Mouse (Mus musculus) myocyte (in vitro differentiated cells): ENCODE measurements around the gene Rab44. TPM values are rescaled to one million over a fixed set of nuclear protein-coding genes. Genes with fewer than 3 reads are reported as not detected.

Source experiments
- H3K27me3 ChIP-seq: one replicate; pipeline ENCODE4 v1.6.1; 2011; ENCODE audit not compliant: control insufficient read depth, insufficient read depth, insufficient read length
- H3K36me3 ChIP-seq: one replicate; pipeline ENCODE4 v1.6.1; 2011; ENCODE audit not compliant: control insufficient read depth, insufficient read depth
- H3K4me2 ChIP-seq: one replicate; pipeline ENCODE4 v1.6.1; 2011; ENCODE audit warnings: low read depth, control low read depth
- H3K4me3 ChIP-seq: one replicate; pipeline ENCODE4 v1.5.1; 2011; ENCODE audit warnings: mild to moderate bottlenecking, control low read depth, moderate library complexity
- H3K79me2 ChIP-seq: one replicate; pipeline ENCODE4 v1.6.1; 2011; ENCODE audit not compliant: control insufficient read depth, insufficient read depth
- H3ac ChIP-seq: one replicate; pipeline ENCODE4 v1.6.1; 2011; ENCODE audit not compliant: control insufficient read depth, insufficient read length
- CEBPB ChIP-seq: IDR thresholded peaks from 2 replicates; pipeline ENCODE4 v1.6.1; 2011; ENCODE audit warnings: mild to moderate bottlenecking, moderate library complexity; ENCODE audit not compliant: poor library complexity, insufficient read depth, severe bottlenecking
- E2F4 ChIP-seq: IDR thresholded peaks from one replicate; pipeline ENCODE4 v1.6.1; 2011; ENCODE audit warnings: mild to moderate bottlenecking, control low read depth, moderate library complexity; ENCODE audit not compliant: insufficient read depth
- MAX ChIP-seq: IDR thresholded peaks from one replicate; pipeline ENCODE4 v1.6.1; 2011; ENCODE audit warnings: low read depth, mild to moderate bottlenecking, control low read depth
- MYOD1 ChIP-seq, 3 experiments: IDR thresholded peaks; one replicate each; pipeline ENCODE4 v1.6.1; 2011; ENCODE audit warnings: control low read depth in 2 of 3, low read depth in 2 of 3, mild to moderate bottlenecking in 2 of 3, moderate library complexity in 1 of 3; ENCODE audit not compliant: insufficient read length in 2 of 3, control insufficient read depth in 1 of 3
- MYOG ChIP-seq, 3 experiments: IDR thresholded peaks; one replicate each; pipeline ENCODE4 v1.6.1; 2011; ENCODE audit warnings: control low read depth in 2 of 3, low read depth in 2 of 3, mild to moderate bottlenecking in 2 of 3; ENCODE audit not compliant: insufficient read length in 2 of 3, control insufficient read depth in 1 of 3, insufficient read depth in 1 of 3
- POLR2A ChIP-seq: IDR thresholded peaks from one replicate; pipeline ENCODE4 v1.6.1; 2011; ENCODE audit warnings: low read depth, mild to moderate bottlenecking, control low read depth, moderate library complexity; ENCODE audit not compliant: insufficient read length
- POLR2AphosphoS2 ChIP-seq: IDR thresholded peaks from one replicate; pipeline ENCODE4 v1.6.1; 2011; ENCODE audit warnings: low read depth, control low read depth; ENCODE audit not compliant: insufficient read length
- REST ChIP-seq: IDR thresholded peaks from one replicate; pipeline ENCODE4 v1.6.1; 2011; ENCODE audit warnings: mild to moderate bottlenecking, control low read depth, moderate library complexity; ENCODE audit not compliant: insufficient read depth, insufficient read length
- SRF ChIP-seq: IDR thresholded peaks from one replicate; pipeline ENCODE4 v1.6.1; 2011; ENCODE audit warnings: low read depth; ENCODE audit not compliant: control insufficient read depth, insufficient read length
- TCF12 ChIP-seq: IDR thresholded peaks from one replicate; pipeline ENCODE4 v1.6.1; 2011; ENCODE audit warnings: mild to moderate bottlenecking, control low read depth; ENCODE audit not compliant: poor library complexity, insufficient read depth, severe bottlenecking
- TCF3 ChIP-seq: IDR thresholded peaks from one replicate; pipeline ENCODE4 v1.6.1; 2011; ENCODE audit warnings: low read depth, control low read depth; ENCODE audit not compliant: insufficient read length
- USF1 ChIP-seq: IDR thresholded peaks from one replicate; pipeline ENCODE4 v1.6.1; 2011; ENCODE audit warnings: low read depth, mild to moderate bottlenecking, control low read depth, moderate library complexity
- polyA plus RNA-seq: library from polyadenylated mRNA; unstranded; fragments of >200 nt; fragmentation: generic; extraction: Trizol; gene quantifications from one replicate; pipeline ENCODE4 v1.2.1, GENCODE M21; 2012; ENCODE audit warnings: missing spikeins

Rab44 gene
- polyA plus RNA-seq, 1 experiment = 6.8 TPM

GRCm38 (mm10) chr17:29176391-29177267 lies 62.7 kb downstream of the Rab44 start:
- TF ChIP-seq POLR2A (no peak), MYOD1 (IDR thresholded peaks at IDR 0.05; ENCODE audit: control insufficient read depth in 1 of 3, insufficient read length in 2 of 3, low read depth in 2 of 3) (no peak), CEBPB (no peak), MAX (no peak)
- no peaks in the 10 kb centered on the region for H3K79me2 ChIP-seq
- H3K36me3 ChIP-seq = no peaks in the 10 kb centered on the region
- no peak overlapping the region for H3K4me2 ChIP-seq
- H3K4me3 ChIP-seq = no peak overlapping the region
- no peak overlapping the region for H3ac ChIP-seq
- H3K27me3 ChIP-seq = no peaks in the 10 kb centered on the region

- Histone ChIP-seq H3K79me2 (no peaks in the 10 kb centered on the region), H3K27me3 (peaks cover 3% of the 10 kb centered on the region), H3K4me3 (no peak overlapping the region), H3ac (no peak overlapping the region), H3K4me2 (no peak overlapping the region), H3K36me3 (no peaks in the 10 kb centered on the region)
- no peak for TF ChIP-seq REST
- no peak for TF ChIP-seq POLR2A
- TF ChIP-seq E2F4 = no peak
- no peak for TF ChIP-seq MYOG (IDR thresholded peaks at IDR 0.05; ENCODE audit: control insufficient read depth in 1 of 3, insufficient read depth in 1 of 3, insufficient read length in 2 of 3, low read depth in 2 of 3)
- no peak for TF ChIP-seq SRF
- no peak for TF ChIP-seq MAX
- TF ChIP-seq POLR2AphosphoS2 = no peak
- TF ChIP-seq USF1 = no peak
- TF ChIP-seq CEBPB = no peak
- TF ChIP-seq MYOD1 (IDR thresholded peaks at IDR 0.05; ENCODE audit: control insufficient read depth in 1 of 3, insufficient read length in 2 of 3, low read depth in 2 of 3) = no peak
- no peak for TF ChIP-seq TCF3
- no peak for TF ChIP-seq TCF12
Measured at GRCm38 (mm10) chr17:29178503-29179059, 64.6 kb downstream of the Rab44 start.

GRCm38 (mm10) chr17:29179917-29180316 lies 66.0 kb downstream of the Rab44 start:
- Histone ChIP-seq H3ac (no peak overlapping the region), H3K79me2 (no peaks in the 10 kb centered on the region), H3K27me3 (peaks cover 3% of the 10 kb centered on the region), H3K4me3 (no peak overlapping the region), H3K36me3 (no peaks in the 10 kb centered on the region), H3K4me2 (no peak overlapping the region)
- TF ChIP-seq POLR2AphosphoS2 (no peak), TCF3 (no peak), CEBPB (no peak), POLR2A (no peak), TCF12 (no peak), SRF (no peak), E2F4 (no peak), REST (no peak), MYOG (IDR thresholded peaks at IDR 0.05; ENCODE audit: control insufficient read depth in 1 of 3, insufficient read depth in 1 of 3, insufficient read length in 2 of 3, low read depth in 2 of 3) (no peak), USF1 (no peak), MAX (no peak), MYOD1 (IDR thresholded peaks at IDR 0.05; ENCODE audit: control insufficient read depth in 1 of 3, insufficient read length in 2 of 3, low read depth in 2 of 3) (no peak)

GRCm38 (mm10) chr17:29180406-29181127 lies 66.6 kb downstream of the Rab44 start:
- Histone ChIP-seq H3ac (no peak overlapping the region), H3K79me2 (no peaks in the 10 kb centered on the region), H3K4me3 (no peak overlapping the region), H3K36me3 (no peaks in the 10 kb centered on the region), H3K4me2 (no peak overlapping the region), H3K27me3 (peaks cover 3% of the 10 kb centered on the region)
- no peak for TF ChIP-seq TCF12
- TF ChIP-seq USF1 = no peak
- no peak for TF ChIP-seq MAX
- TF ChIP-seq MYOD1 (IDR thresholded peaks at IDR 0.05; ENCODE audit: control insufficient read depth in 1 of 3, insufficient read length in 2 of 3, low read depth in 2 of 3) = no peak
- TF ChIP-seq POLR2A = no peak
- no peak for TF ChIP-seq POLR2AphosphoS2
- no peak for TF ChIP-seq SRF
- no peak for TF ChIP-seq TCF3
- no peak for TF ChIP-seq E2F4
- TF ChIP-seq MYOG (IDR thresholded peaks at IDR 0.05; ENCODE audit: control insufficient read depth in 1 of 3, insufficient read depth in 1 of 3, insufficient read length in 2 of 3, low read depth in 2 of 3) = no peak
- no peak for TF ChIP-seq REST
- TF ChIP-seq CEBPB = no peak
